Mouse (Mus musculus) right cerebral cortex, postnatal 10 days (tissue): ENCODE measurements around the gene Mfsd13b.
"Not testable (repeated sequence)": the region's sequence is repeated elsewhere in the genome, so short reads cannot be mapped to it uniquely, and the experiment has no call there.

Experiments used
- DNase-seq, 2 experiments: peaks; one replicate each; pipeline ENCODE4 v3.0.0; 2021; ENCODE audit warnings: low spot score in 2 of 2

The Mfsd13b gene

GRCm38 (mm10) chr7:120982968-120983367 is 659 bp downstream of the Mfsd13b start:
- no peak for DNase-seq

- DNase-seq, result no peak
Observed at GRCm38 (mm10) chr7:120991191-120991590, 8.9 kb downstream of the Mfsd13b start.

- DNase-seq, result no peak
Observed at GRCm38 (mm10) chr7:120999021-120999530, 16.8 kb downstream of the Mfsd13b start.

GRCm38 (mm10) chr7:121000065-121000822 is 17.9 kb downstream of the Mfsd13b start:
- no peak for DNase-seq

- DNase-seq, result no peak
Observed at GRCm38 (mm10) chr7:121001879-121002278, 19.6 kb downstream of the Mfsd13b start.

- DNase-seq, result no peak
Observed at GRCm38 (mm10) chr7:121002407-121002928, 20.2 kb downstream of the Mfsd13b start.

GRCm38 (mm10) chr7:121003793-121004418 is 21.6 kb downstream of the Mfsd13b start:
- no peak for DNase-seq

- DNase-seq, result no peak
Observed at GRCm38 (mm10) chr7:121011794-121012689, 29.7 kb downstream of the Mfsd13b start.

GRCm38 (mm10) chr7:121014486-121014885 is 32.2 kb downstream of the Mfsd13b start:
- no peak for DNase-seq

- no peak for DNase-seq
Observed at GRCm38 (mm10) chr7:121018778-121019177, 36.5 kb downstream of the Mfsd13b start.

- DNase-seq, result peak in 1 of 2 experiments; percentile 25
Observed at GRCm38 (mm10) chr7:121020277-121020676, 38.0 kb downstream of the Mfsd13b start.

GRCm38 (mm10) chr7:121025221-121026008 is 43.1 kb downstream of the Mfsd13b start:
- DNase-seq, result no peak

GRCm38 (mm10) chr7:121026300-121026699 is 44.0 kb downstream of the Mfsd13b start:
- no peak for DNase-seq

GRCm38 (mm10) chr7:121029947-121030346 is 47.6 kb downstream of the Mfsd13b start:
- DNase-seq, result not testable (repeated sequence)

GRCm38 (mm10) chr7:121033856-121034652 is 51.7 kb downstream of the Mfsd13b start, which contains the start of gene Mettl9:
Gene Mettl9, plus strand, starts transcription at chr7:121034445.
- peak; percentile 97 for DNase-seq

GRCm38 (mm10) chr7:121034701-121035141 is 52.4 kb downstream of the Mfsd13b start:
- no peak for DNase-seq

GRCm38 (mm10) chr7:121035161-121035721 is 52.9 kb downstream of the Mfsd13b start:
- DNase-seq, result peak; percentile 33 to 48

- DNase-seq, result no peak
Observed at GRCm38 (mm10) chr7:121040595-121040994, 58.3 kb downstream of the Mfsd13b start.

- no peak for DNase-seq
Observed at GRCm38 (mm10) chr7:121041989-121042388, 59.7 kb downstream of the Mfsd13b start.

GRCm38 (mm10) chr7:121043004-121043403 is 60.7 kb downstream of the Mfsd13b start:
- DNase-seq, result no peak
